Mouse (Mus musculus) liver, embryonic 11.5 days (tissue): ENCODE measurements at regions not wholly inside any gene's neighbourhood (a gene's known extent, or its start where the extent isn't known, plus 50 kb on each side); places are given as distances from the start of the nearest gene placed in this dataset.

Experiments used
- ATAC-seq: fragments of 200-750 bp; cut with Nextera tagmentation; replicated peaks from 2 replicates; pipeline ENCODE4 v1.8.0; 2017; ENCODE audit warnings: moderate number of reproducible peaks, mild to moderate bottlenecking, moderate TSS enrichment, moderate library complexity; ENCODE audit not compliant: low FRiP score
- DNase-seq: peaks from one replicate; pipeline ENCODE4 v3.0.0-alpha.2; 2017; ENCODE audit warnings: low spot score
- H3K27ac ChIP-seq: fragments of 300-500 bp; sonication (generic); 2 replicates; pipeline ENCODE4 v1.5.1; 2014; ENCODE audit warnings: mild to moderate bottlenecking, low read depth, low read length, control low read depth
- H3K27me3 ChIP-seq: fragments of 300-500 bp; sonication (generic); replicated peaks from 2 replicates; pipeline ENCODE4 v1.6.1; 2014; ENCODE audit warnings: low read length, mixed read lengths; ENCODE audit not compliant: control insufficient read depth, insufficient read depth
- H3K36me3 ChIP-seq: fragments of 300-500 bp; sonication (generic); 2 replicates; pipeline ENCODE4 v1.6.1; 2014; ENCODE audit warnings: mild to moderate bottlenecking, low read length, moderate library complexity, mixed read lengths; ENCODE audit not compliant: control insufficient read depth, insufficient read depth
- H3K4me1 ChIP-seq: fragments of 300-500 bp; sonication (generic); replicated peaks from 2 replicates; pipeline ENCODE4 v1.6.1; 2014; ENCODE audit warnings: low read length, mixed read lengths; ENCODE audit not compliant: control insufficient read depth, insufficient read depth
- H3K4me2 ChIP-seq: fragments of 300-500 bp; sonication (generic); 2 replicates; pipeline ENCODE4 v1.6.1; 2014; ENCODE audit warnings: mild to moderate bottlenecking, control low read depth, moderate library complexity
- H3K4me3 ChIP-seq: fragments of 300-500 bp; sonication (generic); 2 replicates; pipeline ENCODE4 v1.5.1; 2014; ENCODE audit warnings: low read depth, low read length, control low read depth
- H3K9ac ChIP-seq: fragments of 300-500 bp; sonication (generic); 2 replicates; pipeline ENCODE4 v1.6.1; 2014; ENCODE audit warnings: low read depth, low read length, control low read depth
- H3K9me3 ChIP-seq: fragments of 300-500 bp; sonication (generic); 2 replicates; pipeline ENCODE4 v1.6.1; 2016; ENCODE audit warnings: low read length, inconsistent platforms, mixed read lengths; ENCODE audit not compliant: control insufficient read depth
- WGBS: fragments of 180-500 bp; shearing (Covaris S2); extraction: QIAGEN DNeasy Blood & Tissue Kit; methylation state at CpG from one replicate; pipeline ENCODE4 v1.1.7; 2014; 5-methylcytosine and 5-hydroxymethylcytosine counted together

DNA sequence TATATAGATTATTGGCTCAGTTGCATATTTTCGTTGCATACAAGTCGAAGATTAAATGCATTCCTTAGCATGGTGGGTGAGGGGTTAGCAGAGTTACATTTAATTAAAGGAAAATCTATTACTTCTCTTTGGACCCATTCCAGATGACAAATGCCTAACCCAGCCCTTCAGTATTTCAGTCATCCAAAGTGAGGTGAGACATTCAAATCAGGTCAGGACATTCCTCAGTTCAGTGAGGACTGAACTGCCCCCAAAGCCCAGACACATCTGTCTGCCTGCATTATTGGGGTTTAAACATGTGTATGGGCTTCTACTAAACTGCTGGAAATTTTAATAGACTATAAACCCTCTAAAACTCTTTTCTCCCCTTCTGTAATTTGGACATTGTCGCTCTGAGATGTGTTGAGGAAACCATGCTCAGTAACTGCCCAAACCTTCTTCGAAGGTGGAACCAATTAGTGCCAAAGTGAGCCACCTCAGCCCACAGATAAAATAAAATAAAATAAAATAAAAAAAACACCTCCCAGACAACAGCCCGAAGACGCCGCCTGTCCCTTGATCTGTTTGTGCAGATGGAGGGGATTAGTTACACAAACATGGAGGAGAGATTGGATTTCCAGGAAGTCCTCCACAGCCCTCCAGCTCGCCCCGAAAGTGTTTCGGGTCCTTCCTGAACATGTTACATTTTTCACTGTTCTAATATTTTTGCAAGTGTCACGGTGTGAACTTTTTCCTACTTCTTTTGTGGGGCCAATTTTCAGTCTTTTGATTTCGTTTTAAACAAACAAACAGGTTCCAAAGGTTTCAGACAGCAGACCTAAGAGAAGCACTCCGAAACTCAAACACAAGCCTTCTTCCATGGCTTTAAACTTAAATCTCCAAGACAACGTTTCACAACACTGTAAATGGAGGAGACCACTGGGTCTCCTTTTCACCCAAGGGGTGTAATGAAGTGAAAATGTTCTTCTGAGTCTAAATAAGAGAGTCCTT is 65.6 kb upstream of the Kdr start:
- no peaks in the 10 kb centered on the region for H3K9me3 ChIP-seq
- H3K4me1 ChIP-seq: peaks cover 3% of the 10 kb centered on the region
- H3K4me3 ChIP-seq: no peak overlapping the region
- ATAC-seq (no peak), DNase-seq (no peak)
- no peak overlapping the region for H3K27ac ChIP-seq
- no peak overlapping the region for H3K9ac ChIP-seq
- no peak overlapping the region for H3K4me2 ChIP-seq
- H3K36me3 ChIP-seq: no peaks in the 10 kb centered on the region
- 74% methylated on average over 14 of the region's 14 CpGs for WGBS
- no peaks in the 10 kb centered on the region for H3K27me3 ChIP-seq

DNA sequence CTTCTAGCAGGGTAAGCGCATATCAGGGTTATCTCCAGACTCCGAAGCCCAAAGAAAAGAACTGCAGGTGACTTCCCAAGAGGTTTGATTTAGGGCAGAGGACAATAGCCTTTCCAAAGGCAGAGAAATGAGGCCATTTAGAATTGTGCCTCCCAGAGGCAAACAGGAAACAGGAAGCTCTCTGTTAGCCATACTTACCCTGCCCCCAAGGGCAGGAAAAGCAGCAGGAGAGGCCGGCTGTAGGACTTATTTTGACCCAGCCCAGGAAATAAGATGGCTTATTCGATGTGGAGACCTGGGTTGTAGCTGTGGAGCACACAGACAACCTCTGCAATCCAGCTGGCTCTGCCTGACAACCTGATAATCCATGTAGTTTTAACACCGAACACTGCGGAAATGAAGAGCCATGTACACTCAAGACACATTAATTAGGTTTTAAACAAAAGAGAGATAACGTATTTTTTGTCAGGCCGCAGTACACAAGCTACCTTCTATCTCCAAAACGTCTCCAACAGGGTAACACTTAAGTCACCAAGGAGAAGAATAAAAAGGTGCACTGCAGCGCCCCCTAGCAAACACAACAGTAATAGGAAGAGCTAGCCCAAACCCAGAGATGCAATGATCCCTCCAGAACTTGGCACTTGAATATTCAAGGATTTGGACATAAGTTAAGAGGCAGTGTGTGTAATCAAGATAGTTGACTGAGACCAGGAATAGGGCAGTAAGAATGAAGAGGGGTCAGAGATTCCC is 62.4 kb upstream of the Kdr start:
- no peak overlapping the region for H3K9ac ChIP-seq
- H3K4me1 ChIP-seq: peaks cover 3% of the 10 kb centered on the region
- no peak for DNase-seq
- no peak overlapping the region for H3K4me3 ChIP-seq
- ATAC-seq: no peak
- 51% methylated on average over 10 of the region's 10 CpGs for WGBS
- H3K36me3 ChIP-seq: no peaks in the 10 kb centered on the region
- no peaks in the 10 kb centered on the region for H3K9me3 ChIP-seq
- H3K27ac ChIP-seq: no peak overlapping the region; the same call in 1 of the 2 replicates
- H3K27me3 ChIP-seq: no peaks in the 10 kb centered on the region
- H3K4me2 ChIP-seq: no peak overlapping the region

DNA sequence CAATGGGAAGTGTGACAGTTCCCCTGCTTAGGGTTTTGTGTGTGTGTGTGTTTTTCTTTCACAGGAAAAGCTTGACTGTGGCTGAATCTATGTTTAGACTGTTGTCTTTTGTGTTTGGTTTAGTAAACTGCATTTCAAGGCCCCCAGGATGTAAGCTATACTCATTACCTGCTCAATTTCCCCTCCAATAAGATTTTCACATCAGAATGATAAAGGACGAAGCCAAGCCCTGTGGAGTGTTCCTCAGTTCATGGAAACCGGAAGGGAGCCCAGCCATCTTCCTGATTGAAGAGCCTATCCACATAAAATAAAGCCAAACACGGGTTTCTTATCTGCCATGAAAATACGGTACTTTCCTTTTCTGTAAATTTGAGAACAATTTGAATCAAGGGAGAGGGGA is 50.5 kb upstream of the Kdr start:
- no peak for ATAC-seq
- WGBS: 43% methylated on average over 4 of the region's 4 CpGs
- H3K27me3 ChIP-seq: no peaks in the 10 kb centered on the region
- H3K36me3 ChIP-seq: no peaks in the 10 kb centered on the region
- H3K9me3 ChIP-seq: no peaks in the 10 kb centered on the region
- H3K9ac ChIP-seq: no peak overlapping the region
- no peak overlapping the region for H3K4me2 ChIP-seq
- H3K4me1 ChIP-seq: 0 out of 2 replicates have a peak, but pooled peaks cover under 1% of the 10 kb centered on the region
- no peak for DNase-seq
- H3K27ac ChIP-seq: no peak overlapping the region
- H3K4me3 ChIP-seq: no peak overlapping the region
